Mouse (Mus musculus) MEL (cell line): ENCODE measurements around the gene Pmm1. TPM values are rescaled to one million over a fixed set of nuclear protein-coding genes. Genes with fewer than 3 reads are reported as not detected.

ENCODE experiments used
- DNase-seq: peaks from one replicate; pipeline ENCODE4 v3.0.0; 2011; ENCODE audit warnings: low read depth, low spot score
- H3K27ac ChIP-seq: 2 replicates; pipeline ENCODE4 v1.5.1; 2012; ENCODE audit warnings: low read depth, mild to moderate bottlenecking, control low read depth, low read length, moderate library complexity; ENCODE audit not compliant: control insufficient read depth
- H3K27me3 ChIP-seq, 2 experiments: fragments of 150-350 bp in 1 of 2; sonication (generic) in 1 of 2; 2 replicates each; pipeline ENCODE4 v1.6.1; 2012; ENCODE audit warnings: low read length in 2 of 2, mild to moderate bottlenecking in 2 of 2, improper control_type of control experiment in 1 of 2, moderate library complexity in 1 of 2; ENCODE audit not compliant: insufficient read depth in 2 of 2, control insufficient read depth in 1 of 2
- H3K36me3 ChIP-seq, 2 experiments: 2 replicates each; pipeline ENCODE4 v1.6.1; 2012 to 2014; ENCODE audit warnings: low read length in 2 of 2, improper control_type of control experiment in 1 of 2, inconsistent platforms in 1 of 2, mild to moderate bottlenecking in 1 of 2; ENCODE audit not compliant: insufficient read depth in 2 of 2, control insufficient read depth in 1 of 2
- H3K4me1 ChIP-seq, 2 experiments: fragments of 150-350 bp in 1 of 2; sonication (generic) in 1 of 2; 2 replicates each; pipeline ENCODE4 v1.6.1; 2012; ENCODE audit warnings: low read length in 2 of 2, improper control_type of control experiment in 1 of 2, mild to moderate bottlenecking in 1 of 2; ENCODE audit not compliant: insufficient read depth in 2 of 2, control insufficient read depth in 1 of 2
- H3K4me3 ChIP-seq, 2 experiments: fragments of 150-350 bp in 1 of 2; sonication (generic) in 1 of 2; 2 replicates each; pipeline ENCODE4 v1.5.1; 2012; ENCODE audit warnings: low read depth in 2 of 2, low read length in 2 of 2, mild to moderate bottlenecking in 2 of 2, moderate library complexity in 2 of 2, control low read depth in 1 of 2, improper control_type of control experiment in 1 of 2; ENCODE audit not compliant: control insufficient read depth in 1 of 2, insufficient read depth in 1 of 2
- H3K79me2 ChIP-seq: 2 replicates; pipeline ENCODE4 v1.6.1; 2012; ENCODE audit warnings: mild to moderate bottlenecking, low read length, moderate library complexity; ENCODE audit not compliant: control insufficient read depth, poor library complexity, insufficient read depth
- H3K9ac ChIP-seq: 2 replicates; pipeline ENCODE4 v1.6.1; 2012; ENCODE audit warnings: low read depth, mild to moderate bottlenecking, control low read depth, low read length, moderate library complexity; ENCODE audit not compliant: control insufficient read depth, poor library complexity, severe bottlenecking
- H3K9me3 ChIP-seq: fragments of 150-350 bp; sonication (generic); replicated peaks from 2 replicates; pipeline ENCODE4 v1.6.1; 2012; ENCODE audit warnings: mild to moderate bottlenecking, low read length, improper control_type of control experiment, moderate library complexity; ENCODE audit not compliant: insufficient read depth
- BHLHE40 ChIP-seq: IDR thresholded peaks from 2 replicates; pipeline ENCODE4 v1.6.1; 2012; ENCODE audit warnings: low read depth, mild to moderate bottlenecking, inconsistent platforms, low read length, improper control_type of control experiment, borderline replicate concordance
- CHD2 ChIP-seq: IDR thresholded peaks from 2 replicates; pipeline ENCODE4 v1.6.1; 2011; ENCODE audit warnings: low read length, improper control_type of control experiment
- CTCF ChIP-seq, 3 experiments: IDR thresholded peaks in 2 of 3; conservative IDR thresholded peaks in 1 of 3; 2 replicates each; pipeline ENCODE4 v1.5.1; 2011 to 2012; ENCODE audit warnings: low read length in 3 of 3, low read depth in 2 of 3, mild to moderate bottlenecking in 2 of 3, improper control_type of control experiment in 1 of 3, inconsistent platforms in 1 of 3, mixed read lengths in 1 of 3, moderate library complexity in 1 of 3; ENCODE audit not compliant: control insufficient read depth in 1 of 3, insufficient read depth in 1 of 3, poor library complexity in 1 of 3, severe bottlenecking in 1 of 3
- E2F4 ChIP-seq: IDR thresholded peaks from 2 replicates; pipeline ENCODE4 v1.6.1; 2011; ENCODE audit warnings: low read depth, low read length, improper control_type of control experiment, borderline replicate concordance
- GABPA ChIP-seq: IDR thresholded peaks from 2 replicates; pipeline ENCODE4 v1.6.1; 2012; ENCODE audit warnings: low read depth, mild to moderate bottlenecking, inconsistent platforms, low read length, improper control_type of control experiment, moderate library complexity
- MAFK ChIP-seq: IDR thresholded peaks from 2 replicates; pipeline ENCODE4 v1.6.1; 2011; ENCODE audit warnings: low read depth, mild to moderate bottlenecking, low read length, improper control_type of control experiment, borderline replicate concordance
- MAX ChIP-seq: IDR thresholded peaks from 2 replicates; pipeline ENCODE4 v1.6.1; 2011; ENCODE audit warnings: low read length, improper control_type of control experiment
- MXI1 ChIP-seq: IDR thresholded peaks from 2 replicates; pipeline ENCODE4 v1.6.1; 2011; ENCODE audit warnings: mild to moderate bottlenecking, low read depth, low read length, improper control_type of control experiment
- MYB ChIP-seq: IDR thresholded peaks from 2 replicates; pipeline ENCODE4 v1.6.1; 2011; ENCODE audit warnings: mild to moderate bottlenecking, low read depth, low read length, improper control_type of control experiment
- NRF1 ChIP-seq: IDR thresholded peaks from 2 replicates; pipeline ENCODE4 v1.6.1; 2014; ENCODE audit warnings: low read depth, mild to moderate bottlenecking, inconsistent platforms, low read length, improper control_type of control experiment, moderate library complexity; ENCODE audit not compliant: poor library complexity, insufficient read depth, severe bottlenecking
- POLR2A ChIP-seq, 2 experiments: IDR thresholded peaks; 2 replicates each; pipeline ENCODE4 v1.6.1; 2011 to 2012; ENCODE audit warnings: low read length in 2 of 2, mild to moderate bottlenecking in 2 of 2, control low read depth in 1 of 2, improper control_type of control experiment in 1 of 2, low read depth in 1 of 2, moderate library complexity in 1 of 2; ENCODE audit not compliant: control insufficient read depth in 1 of 2, insufficient read depth in 1 of 2, poor library complexity in 1 of 2
- POLR2AphosphoS5 ChIP-seq: IDR thresholded peaks from 2 replicates; pipeline ENCODE4 v1.6.1; 2012; ENCODE audit warnings: low read depth, borderline replicate concordance, mild to moderate bottlenecking, inconsistent platforms, low read length, moderate library complexity, mixed read lengths
- RAD21 ChIP-seq: IDR thresholded peaks from 2 replicates; pipeline ENCODE4 v1.6.1; 2011; ENCODE audit warnings: mild to moderate bottlenecking, low read depth, low read length, improper control_type of control experiment
- RCOR1 ChIP-seq: IDR thresholded peaks from 2 replicates; pipeline ENCODE4 v1.6.1; 2012; ENCODE audit warnings: low read depth, mild to moderate bottlenecking, inconsistent platforms, low read length, improper control_type of control experiment
- SMC3 ChIP-seq: IDR thresholded peaks from 2 replicates; pipeline ENCODE4 v1.6.1; 2011; ENCODE audit warnings: low read depth, low read length, improper control_type of control experiment
- TAL1 ChIP-seq: IDR thresholded peaks from 2 replicates; pipeline ENCODE4 v1.6.1; 2012; ENCODE audit warnings: mild to moderate bottlenecking, inconsistent platforms, low read length, moderate library complexity, mixed read lengths
- TCF12 ChIP-seq: IDR thresholded peaks from 2 replicates; pipeline ENCODE4 v1.6.1; 2014; ENCODE audit warnings: low read depth, mild to moderate bottlenecking, inconsistent platforms, low read length, improper control_type of control experiment, moderate library complexity
- UBTF ChIP-seq: IDR thresholded peaks from 2 replicates; pipeline ENCODE4 v1.6.1; 2012; ENCODE audit warnings: low read depth, mild to moderate bottlenecking, inconsistent platforms, low read length, improper control_type of control experiment, moderate library complexity, borderline replicate concordance; ENCODE audit not compliant: insufficient read depth
- USF1 ChIP-seq: IDR thresholded peaks from 2 replicates; pipeline ENCODE4 v1.6.1; 2014; ENCODE audit warnings: low read depth, mild to moderate bottlenecking, inconsistent platforms, low read length, improper control_type of control experiment, moderate library complexity
- USF2 ChIP-seq, 2 experiments: IDR thresholded peaks; 2 replicates each; pipeline ENCODE4 v1.6.1; 2011 to 2012; ENCODE audit warnings: improper control_type of control experiment in 2 of 2, low read length in 2 of 2, borderline replicate concordance in 1 of 2, inconsistent platforms in 1 of 2, low read depth in 1 of 2, mild to moderate bottlenecking in 1 of 2; ENCODE audit not compliant: insufficient read depth in 1 of 2
- ZC3H11A ChIP-seq: IDR thresholded peaks from 2 replicates; pipeline ENCODE4 v1.6.1; 2012; ENCODE audit warnings: low read depth, mild to moderate bottlenecking, inconsistent platforms, low read length, improper control_type of control experiment
- ZKSCAN1 ChIP-seq: IDR thresholded peaks from 2 replicates; pipeline ENCODE4 v1.6.1; 2012; ENCODE audit warnings: low read depth, mild to moderate bottlenecking, inconsistent platforms, low read length, improper control_type of control experiment, moderate library complexity
- ZMIZ1 ChIP-seq: IDR thresholded peaks from 2 replicates; pipeline ENCODE4 v1.6.1; 2012; ENCODE audit warnings: low read depth, mild to moderate bottlenecking, inconsistent platforms, low read length, improper control_type of control experiment, moderate library complexity
- ZNF384 ChIP-seq: IDR thresholded peaks from 2 replicates; pipeline ENCODE4 v1.6.1; 2012; ENCODE audit warnings: low read depth, mild to moderate bottlenecking, inconsistent platforms, low read length, improper control_type of control experiment
- polyA plus RNA-seq, 2 experiments: library from polyadenylated mRNA; stranded (reverse) in 1 of 2; unstranded in 1 of 2; fragments of >175 nt in 1 of 2; fragments of >200 nt in 1 of 2; gene quantifications; 2 replicates each; pipeline versions ENCODE4 v1.2.1 to v1.2.4; 2012; ENCODE audit warnings: low replicate concordance in 2 of 2, low read depth in 1 of 2; ENCODE audit not compliant: insufficient read length in 2 of 2, insufficient read depth in 1 of 2, missing spikeins in 1 of 2
- total RNA-seq: library from RNA; depleted of rRNA; stranded (reverse); fragments of 300-350 nt; gene quantifications from 2 replicates; pipeline ENCODE4 v1.2.3, GENCODE M21; 2012

Gene Pmm1
- total and polyA plus RNA-seq, 3 experiments, result 72.7 to 111 TPM; not detected in 1

DNA sequence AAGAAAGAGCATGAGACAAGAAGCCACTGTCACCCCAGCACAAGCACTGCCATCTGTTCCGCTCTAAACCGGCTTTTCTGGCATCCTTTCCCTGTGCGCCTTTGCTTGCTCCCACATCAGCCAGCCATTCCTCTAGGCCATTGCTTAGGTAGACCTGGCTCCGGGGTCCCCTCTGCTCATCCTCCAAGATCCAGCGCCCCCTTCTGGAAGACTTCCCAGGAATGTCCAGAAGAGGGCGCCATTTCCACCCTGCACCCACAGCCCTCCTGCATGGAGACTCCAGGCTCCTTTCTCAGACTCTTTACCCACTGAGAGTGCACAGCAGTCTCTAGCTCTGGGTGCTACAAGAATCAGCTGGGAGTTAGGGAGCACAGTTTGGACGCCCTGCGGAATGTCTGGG is 4.3 kb downstream of the Pmm1 start:
- Histone ChIP-seq H3K36me3 (peaks cover 2 to 5% of the 10 kb centered on the region in 2 experiments; a peak in 3 of 4 replicates), H3K4me3 (no peak overlapping the region), H3K27ac (no peak overlapping the region), H3K4me1 (peaks cover 0 to 11% of the 10 kb centered on the region in 2 experiments; a peak in 2 of 4 replicates), H3K9me3 (no peaks in the 10 kb centered on the region), H3K27me3 (no peaks in the 10 kb centered on the region), H3K79me2 (peaks cover 6% of the 10 kb centered on the region; the same call in 1 of the 2 replicates), H3K9ac (no peak overlapping the region)
- peak; percentile 73 for DNase-seq
- no peak for TF ChIP-seq CHD2
- TF ChIP-seq RCOR1, result no peak
- TF ChIP-seq SMC3, result peak; percentile 80
- no peak for TF ChIP-seq USF1
- no peak for TF ChIP-seq TAL1
- no peak for TF ChIP-seq ZKSCAN1
- peak; percentile 51; the same call in 1 of the 2 replicates for TF ChIP-seq ZC3H11A
- TF ChIP-seq MAX, result no peak
- no peak for TF ChIP-seq POLR2A (IDR thresholded peaks at IDR 0.05; ENCODE audit: control insufficient read depth in 1 of 2, insufficient read depth in 1 of 2, low read depth in 1 of 2, low read length in 2 of 2, poor library complexity in 1 of 2)
- no peak for TF ChIP-seq USF2 (IDR thresholded peaks at IDR 0.05; ENCODE audit: borderline replicate concordance in 1 of 2, insufficient read depth in 1 of 2, low read depth in 1 of 2, low read length in 2 of 2)
- no peak for TF ChIP-seq NRF1
- TF ChIP-seq MXI1, result no peak
- TF ChIP-seq RAD21, result peak; percentile 51
- peak in 2 of 3 experiments; percentile 87 to 99 for TF ChIP-seq CTCF (IDR thresholded peaks at IDR 0.05 in 2 of 3, conservative IDR thresholded peaks at IDR 0.05 in 1 of 3; ENCODE audit: control insufficient read depth in 1 of 3, insufficient read depth in 1 of 3, low read depth in 2 of 3, low read length in 3 of 3, poor library complexity in 1 of 3, severe bottlenecking in 1 of 3)
- no peak for TF ChIP-seq ZNF384
- TF ChIP-seq, all 39 proteins: peak for 4

- peaks cover 4% of the 10 kb centered on the region; the same call in 1 of the 2 replicates for H3K79me2 ChIP-seq
- H3K9ac ChIP-seq, result no peak overlapping the region
- no peak overlapping the region for H3K27ac ChIP-seq
- peaks cover 0 to 11% of the 10 kb centered on the region in 2 experiments; a peak in 2 of 4 replicates for H3K4me1 ChIP-seq
- TF ChIP-seq MYB (no peak), ZMIZ1 (no peak), POLR2AphosphoS5 (no peak), BHLHE40 (no peak), NRF1 (no peak), RCOR1 (no peak), TCF12 (no peak), MAFK (no peak), SMC3 (no peak), ZC3H11A (no peak), E2F4 (no peak), GABPA (no peak), UBTF (no peak)
- no peaks in the 10 kb centered on the region for H3K27me3 ChIP-seq
- no peak overlapping the region for H3K4me3 ChIP-seq
- H3K9me3 ChIP-seq, result no peaks in the 10 kb centered on the region
- no peak for DNase-seq
- H3K36me3 ChIP-seq, result peaks cover 2 to 5% of the 10 kb centered on the region in 2 experiments; a peak in 3 of 4 replicates
These were observed 5.3 kb downstream of the Pmm1 start for GRCm38 (mm10) chr15:81955414-81955813.
